Mouse (Mus musculus) myocyte (in vitro differentiated cells): ENCODE measurements at regions not wholly inside any gene's neighbourhood (a gene's known extent, or its start where the extent isn't known, plus 50 kb on each side); places are given as distances from the start of the nearest gene placed in this dataset.

Experiments used
- H3K27me3 ChIP-seq: one replicate; pipeline ENCODE4 v1.6.1; 2011; ENCODE audit not compliant: control insufficient read depth, insufficient read depth, insufficient read length
- H3K36me3 ChIP-seq: one replicate; pipeline ENCODE4 v1.6.1; 2011; ENCODE audit not compliant: control insufficient read depth, insufficient read depth
- H3K4me2 ChIP-seq: one replicate; pipeline ENCODE4 v1.6.1; 2011; ENCODE audit warnings: low read depth, control low read depth
- H3K4me3 ChIP-seq: one replicate; pipeline ENCODE4 v1.5.1; 2011; ENCODE audit warnings: mild to moderate bottlenecking, control low read depth, moderate library complexity
- H3K79me2 ChIP-seq: one replicate; pipeline ENCODE4 v1.6.1; 2011; ENCODE audit not compliant: control insufficient read depth, insufficient read depth
- H3ac ChIP-seq: one replicate; pipeline ENCODE4 v1.6.1; 2011; ENCODE audit not compliant: control insufficient read depth, insufficient read length
- CEBPB ChIP-seq: IDR thresholded peaks from 2 replicates; pipeline ENCODE4 v1.6.1; 2011; ENCODE audit warnings: mild to moderate bottlenecking, moderate library complexity; ENCODE audit not compliant: poor library complexity, insufficient read depth, severe bottlenecking
- E2F4 ChIP-seq: IDR thresholded peaks from one replicate; pipeline ENCODE4 v1.6.1; 2011; ENCODE audit warnings: mild to moderate bottlenecking, control low read depth, moderate library complexity; ENCODE audit not compliant: insufficient read depth
- MAX ChIP-seq: IDR thresholded peaks from one replicate; pipeline ENCODE4 v1.6.1; 2011; ENCODE audit warnings: low read depth, mild to moderate bottlenecking, control low read depth
- MYOD1 ChIP-seq, 3 experiments: IDR thresholded peaks; one replicate each; pipeline ENCODE4 v1.6.1; 2011; ENCODE audit warnings: control low read depth in 2 of 3, low read depth in 2 of 3, mild to moderate bottlenecking in 2 of 3, moderate library complexity in 1 of 3; ENCODE audit not compliant: insufficient read length in 2 of 3, control insufficient read depth in 1 of 3
- MYOG ChIP-seq, 3 experiments: IDR thresholded peaks; one replicate each; pipeline ENCODE4 v1.6.1; 2011; ENCODE audit warnings: control low read depth in 2 of 3, low read depth in 2 of 3, mild to moderate bottlenecking in 2 of 3; ENCODE audit not compliant: insufficient read length in 2 of 3, control insufficient read depth in 1 of 3, insufficient read depth in 1 of 3
- POLR2A ChIP-seq: IDR thresholded peaks from one replicate; pipeline ENCODE4 v1.6.1; 2011; ENCODE audit warnings: low read depth, mild to moderate bottlenecking, control low read depth, moderate library complexity; ENCODE audit not compliant: insufficient read length
- POLR2AphosphoS2 ChIP-seq: IDR thresholded peaks from one replicate; pipeline ENCODE4 v1.6.1; 2011; ENCODE audit warnings: low read depth, control low read depth; ENCODE audit not compliant: insufficient read length
- REST ChIP-seq: IDR thresholded peaks from one replicate; pipeline ENCODE4 v1.6.1; 2011; ENCODE audit warnings: mild to moderate bottlenecking, control low read depth, moderate library complexity; ENCODE audit not compliant: insufficient read depth, insufficient read length
- SRF ChIP-seq: IDR thresholded peaks from one replicate; pipeline ENCODE4 v1.6.1; 2011; ENCODE audit warnings: low read depth; ENCODE audit not compliant: control insufficient read depth, insufficient read length
- TCF12 ChIP-seq: IDR thresholded peaks from one replicate; pipeline ENCODE4 v1.6.1; 2011; ENCODE audit warnings: mild to moderate bottlenecking, control low read depth; ENCODE audit not compliant: poor library complexity, insufficient read depth, severe bottlenecking
- TCF3 ChIP-seq: IDR thresholded peaks from one replicate; pipeline ENCODE4 v1.6.1; 2011; ENCODE audit warnings: low read depth, control low read depth; ENCODE audit not compliant: insufficient read length
- USF1 ChIP-seq: IDR thresholded peaks from one replicate; pipeline ENCODE4 v1.6.1; 2011; ENCODE audit warnings: low read depth, mild to moderate bottlenecking, control low read depth, moderate library complexity

- Histone ChIP-seq H3K27me3 (no peaks in the 10 kb centered on the region), H3K4me2 (no peak overlapping the region), H3K4me3 (no peak overlapping the region), H3K79me2 (no peaks in the 10 kb centered on the region), H3K36me3 (no peaks in the 10 kb centered on the region), H3ac (no peak overlapping the region)
- TF ChIP-seq MYOG (IDR thresholded peaks at IDR 0.05; ENCODE audit: control insufficient read depth in 1 of 3, insufficient read depth in 1 of 3, insufficient read length in 2 of 3, low read depth in 2 of 3), result no peak
- no peak for TF ChIP-seq POLR2AphosphoS2
- TF ChIP-seq REST, result no peak
- no peak for TF ChIP-seq CEBPB
- no peak for TF ChIP-seq TCF12
- no peak for TF ChIP-seq E2F4
- no peak for TF ChIP-seq SRF
These were observed 149.1 kb upstream of the Palmd start for GRCm38 (mm10) chr3:117117838-117118237.

- no peaks in the 10 kb centered on the region for H3K36me3 ChIP-seq
- H3K4me2 ChIP-seq, result no peak overlapping the region
- no peak overlapping the region for H3ac ChIP-seq
- TF ChIP-seq MYOG (IDR thresholded peaks at IDR 0.05; ENCODE audit: control insufficient read depth in 1 of 3, insufficient read depth in 1 of 3, insufficient read length in 2 of 3, low read depth in 2 of 3) (no peak), CEBPB (no peak), POLR2AphosphoS2 (no peak), TCF12 (no peak), POLR2A (no peak), MAX (no peak), TCF3 (no peak), REST (no peak), E2F4 (no peak), USF1 (no peak), MYOD1 (IDR thresholded peaks at IDR 0.05; ENCODE audit: control insufficient read depth in 1 of 3, insufficient read length in 2 of 3, low read depth in 2 of 3) (no peak), SRF (no peak)
- no peaks in the 10 kb centered on the region for H3K27me3 ChIP-seq
- no peak overlapping the region for H3K4me3 ChIP-seq
- H3K79me2 ChIP-seq, result no peaks in the 10 kb centered on the region
These were observed 147.4 kb upstream of the Palmd start for GRCm38 (mm10) chr3:117116210-117116609.

- H3K36me3 ChIP-seq, result no peaks in the 10 kb centered on the region
- TF ChIP-seq USF1, result no peak
- TF ChIP-seq POLR2A, result no peak
- TF ChIP-seq MYOG (IDR thresholded peaks at IDR 0.05; ENCODE audit: control insufficient read depth in 1 of 3, insufficient read depth in 1 of 3, insufficient read length in 2 of 3, low read depth in 2 of 3), result no peak
- H3K27me3 ChIP-seq, result no peaks in the 10 kb centered on the region
- no peak overlapping the region for H3K4me3 ChIP-seq
- H3K79me2 ChIP-seq, result no peaks in the 10 kb centered on the region
- H3ac ChIP-seq, result no peak overlapping the region
- H3K4me2 ChIP-seq, result no peak overlapping the region
These were observed 144.0 kb upstream of the Palmd start for GRCm38 (mm10) chr3:117112766-117113165.

- no peaks in the 10 kb centered on the region for H3K36me3 ChIP-seq
- H3K27me3 ChIP-seq, result no peaks in the 10 kb centered on the region
- no peak overlapping the region for H3ac ChIP-seq
- TF ChIP-seq MYOG (IDR thresholded peaks at IDR 0.05; ENCODE audit: control insufficient read depth in 1 of 3, insufficient read depth in 1 of 3, insufficient read length in 2 of 3, low read depth in 2 of 3) (no peak), POLR2A (no peak), REST (no peak), MAX (no peak), CEBPB (no peak), MYOD1 (IDR thresholded peaks at IDR 0.05; ENCODE audit: control insufficient read depth in 1 of 3, insufficient read length in 2 of 3, low read depth in 2 of 3) (no peak), POLR2AphosphoS2 (no peak), TCF12 (no peak), USF1 (no peak), TCF3 (no peak), SRF (no peak), E2F4 (no peak)
- H3K79me2 ChIP-seq, result no peaks in the 10 kb centered on the region
- no peak overlapping the region for H3K4me2 ChIP-seq
- H3K4me3 ChIP-seq, result no peak overlapping the region
These were observed 143.5 kb upstream of the Palmd start for GRCm38 (mm10) chr3:117112304-117112703.

GRCm38 (mm10) chr3:117108966-117109700 is 140.3 kb upstream of the Palmd start:
- TF ChIP-seq SRF, result no peak

More at GRCm38 (mm10) chr3:117108966-117109700, 140.3 kb upstream of the Palmd start:
- H3K4me2 ChIP-seq, result no peak overlapping the region
- H3K36me3 ChIP-seq, result no peaks in the 10 kb centered on the region
- no peak overlapping the region for H3ac ChIP-seq
- no peak overlapping the region for H3K4me3 ChIP-seq
- H3K27me3 ChIP-seq, result no peaks in the 10 kb centered on the region
- no peaks in the 10 kb centered on the region for H3K79me2 ChIP-seq
